ENCODE assay signal across 2 mouse cellular contexts in genomic region chr2:28433512-28433911, GRCm38 (mm10).
TF ChIP-seq lines count a peak whose summit lies in the region.

No protein-coding gene starts in this region.

TF ChIP-seq in ES-E14, 5 proteins besides CTCF, POLR2A, EP300 and RAD21:
- TF ChIP-seq HCFC1 (IDR thresholded peaks at IDR 0.05; ENCODE audit: borderline replicate concordance, insufficient read depth, low read length): no peak
- peak; percentile 82 for TF ChIP-seq ZNF384 (IDR thresholded peaks at IDR 0.05; ENCODE audit: low read depth, low read length)
- TF ChIP-seq CHD2 (IDR thresholded peaks at IDR 0.05; ENCODE audit: low read depth, low read length): no peak
- TF ChIP-seq ZC3H11A (IDR thresholded peaks at IDR 0.05; ENCODE audit: borderline replicate concordance, low read depth, low read length): no peak

TF ChIP-seq in MEL, 35 proteins besides CTCF, POLR2A, EP300 and RAD21:
- no peak for TF ChIP-seq ETS1 (IDR thresholded peaks at IDR 0.05; ENCODE audit: low read depth, low read length)
- peak; percentile 79 for TF ChIP-seq ZNF384 (IDR thresholded peaks at IDR 0.05; ENCODE audit: low read depth, low read length)
